Mouse (Mus musculus) hindbrain, embryonic 16.5 days (tissue): ENCODE measurements around the gene Prdx5. TPM values are rescaled to one million over a fixed set of nuclear protein-coding genes. Genes with fewer than 3 reads are reported as not detected.

ENCODE experiments used
- ATAC-seq: fragments of 200-750 bp; cut with Nextera tagmentation; 2 replicates; pipeline ENCODE4 v1.8.0; 2017; ENCODE audit warnings: moderate TSS enrichment, moderate library complexity
- H3K27ac ChIP-seq: fragments of 300-500 bp; sonication (generic); 2 replicates; pipeline ENCODE4 v1.5.1; 2014; ENCODE audit warnings: low read depth, mild to moderate bottlenecking, control low read depth, low read length, moderate library complexity
- H3K27me3 ChIP-seq: fragments of 300-500 bp; sonication (generic); replicated peaks from 2 replicates; pipeline ENCODE4 v1.6.1; 2014; ENCODE audit warnings: low read length; ENCODE audit not compliant: control insufficient read depth, insufficient read depth
- H3K36me3 ChIP-seq: fragments of 300-500 bp; sonication (generic); 2 replicates; pipeline ENCODE4 v1.6.1; 2014; ENCODE audit warnings: mild to moderate bottlenecking, low read length, moderate library complexity, mixed read lengths; ENCODE audit not compliant: control insufficient read depth, insufficient read depth
- H3K4me1 ChIP-seq: fragments of 300-500 bp; sonication (generic); 2 replicates; pipeline ENCODE4 v1.6.1; 2014; ENCODE audit warnings: low read depth, low read length; ENCODE audit not compliant: control insufficient read depth, insufficient read depth
- H3K4me2 ChIP-seq: fragments of 300-500 bp; sonication (generic); 2 replicates; pipeline ENCODE4 v1.6.1; 2014; ENCODE audit warnings: mild to moderate bottlenecking, low read length, control low read depth, moderate library complexity
- H3K4me3 ChIP-seq: fragments of 300-500 bp; sonication (generic); 2 replicates; pipeline ENCODE4 v1.5.1; 2014; ENCODE audit warnings: mild to moderate bottlenecking, low read length, control low read depth, moderate library complexity
- H3K9ac ChIP-seq: fragments of 300-500 bp; sonication (generic); 2 replicates; pipeline ENCODE4 v1.6.1; 2014; ENCODE audit warnings: low read depth, mild to moderate bottlenecking, control low read depth, low read length, moderate library complexity
- H3K9me3 ChIP-seq: fragments of 300-500 bp; sonication (generic); 2 replicates; pipeline ENCODE4 v1.6.1; 2014; ENCODE audit warnings: mild to moderate bottlenecking, low read length, moderate library complexity; ENCODE audit not compliant: control insufficient read depth
- WGBS: fragments of 180-500 bp; shearing (Covaris S2); extraction: QIAGEN DNeasy Blood & Tissue Kit; methylation state at CpG from one replicate; pipeline ENCODE4 v1.1.7; 2014; 5-methylcytosine and 5-hydroxymethylcytosine counted together
- polyA plus RNA-seq: library from polyadenylated mRNA; unstranded; fragments of >200 nt; fragmentation: Nextera tagmentation; extraction: Ambion mirVana; gene quantifications from 2 replicates; pipeline ENCODE4 v1.2.1, GENCODE M21; 2015

The Prdx5 gene
- polyA plus RNA-seq, 1 experiment from 2014 or later, result 532 TPM

GRCm38 (mm10) chr19:6876799-6877198 is 33.1 kb downstream of the Prdx5 start:
- ATAC-seq, result no peak

GRCm38 (mm10) chr19:6875834-6876233 is 34.1 kb downstream of the Prdx5 start:
- Histone ChIP-seq H3K27me3 (no peaks in the 10 kb centered on the region), H3K9ac (no peak overlapping the region), H3K4me2 (no peak overlapping the region), H3K4me1 (no peaks in the 10 kb centered on the region), H3K4me3 (no peak overlapping the region), H3K9me3 (peaks cover 8% of the 10 kb centered on the region), H3K36me3 (no peaks in the 10 kb centered on the region), H3K27ac (no peak overlapping the region)
- WGBS, result 88% methylated on average over 6 of the region's 6 CpGs
- ATAC-seq, result no peak

More at GRCm38 (mm10) chr19:6876799-6877198, 33.1 kb downstream of the Prdx5 start:
- Histone ChIP-seq H3K9ac (no peak overlapping the region), H3K36me3 (no peaks in the 10 kb centered on the region), H3K4me2 (no peak overlapping the region), H3K9me3 (peaks cover 10% of the 10 kb centered on the region), H3K27ac (no peak overlapping the region), H3K27me3 (no peaks in the 10 kb centered on the region), H3K4me1 (no peaks in the 10 kb centered on the region), H3K4me3 (no peak overlapping the region)

- H3K9ac ChIP-seq, result no peak overlapping the region
- no peaks in the 10 kb centered on the region for H3K9me3 ChIP-seq
- H3K27ac ChIP-seq, result no peak overlapping the region
- no peak for ATAC-seq
- no peak overlapping the region for H3K4me2 ChIP-seq
- H3K4me1 ChIP-seq, result no peaks in the 10 kb centered on the region
- WGBS, result 90% methylated on average over 1 of the region's 1 CpGs
- H3K4me3 ChIP-seq, result no peak overlapping the region
- no peaks in the 10 kb centered on the region for H3K36me3 ChIP-seq
- no peaks in the 10 kb centered on the region for H3K27me3 ChIP-seq
Measured at GRCm38 (mm10) chr19:6874257-6874656, 35.6 kb downstream of the Prdx5 start.

GRCm38 (mm10) chr19:6872701-6873100 is 37.2 kb downstream of the Prdx5 start:
- Histone ChIP-seq H3K9ac (no peak overlapping the region), H3K27ac (no peak overlapping the region), H3K27me3 (no peaks in the 10 kb centered on the region), H3K9me3 (no peaks in the 10 kb centered on the region), H3K36me3 (no peaks in the 10 kb centered on the region), H3K4me3 (no peak overlapping the region), H3K4me1 (no peaks in the 10 kb centered on the region), H3K4me2 (no peak overlapping the region)
- no peak for ATAC-seq
- 87% methylated on average over 3 of the region's 3 CpGs for WGBS

GRCm38 (mm10) chr19:6871574-6872271 is 38.2 kb downstream of the Prdx5 start:
- Histone ChIP-seq H3K36me3 (no peaks in the 10 kb centered on the region), H3K9ac (no peak overlapping the region), H3K4me2 (no peak overlapping the region), H3K27ac (no peak overlapping the region), H3K9me3 (no peaks in the 10 kb centered on the region), H3K4me3 (no peak overlapping the region), H3K4me1 (no peaks in the 10 kb centered on the region), H3K27me3 (no peaks in the 10 kb centered on the region)
- WGBS, result 64% methylated on average over 5 of the region's 5 CpGs
- ATAC-seq, result no peak

- Histone ChIP-seq H3K4me2 (0 out of 2 replicates have a peak overlapping the region, but pooled peaks have one; percentile 19), H3K9ac (no peak overlapping the region), H3K9me3 (no peaks in the 10 kb centered on the region), H3K36me3 (no peaks in the 10 kb centered on the region), H3K4me3 (no peak overlapping the region), H3K4me1 (no peaks in the 10 kb centered on the region), H3K27me3 (no peaks in the 10 kb centered on the region), H3K27ac (no peak overlapping the region)
- WGBS, result 13% methylated on average over 5 of the region's 5 CpGs
- ATAC-seq, result no peak
Measured at GRCm38 (mm10) chr19:6869355-6869754, 40.6 kb downstream of the Prdx5 start.

- H3K4me3 ChIP-seq, result no peak overlapping the region
- H3K27ac ChIP-seq, result no peak overlapping the region
- no peaks in the 10 kb centered on the region for H3K36me3 ChIP-seq
- no peaks in the 10 kb centered on the region for H3K9me3 ChIP-seq
- ATAC-seq, result no peak
- no peak overlapping the region for H3K9ac ChIP-seq
- no peaks in the 10 kb centered on the region for H3K27me3 ChIP-seq
- 96% methylated on average over 4 of the region's 4 CpGs for WGBS
- H3K4me1 ChIP-seq, result no peaks in the 10 kb centered on the region
- H3K4me2 ChIP-seq, result no peak overlapping the region
Measured at GRCm38 (mm10) chr19:6861451-6861850, 48.5 kb downstream of the Prdx5 start.

GRCm38 (mm10) chr19:6860706-6861105 is 49.2 kb downstream of the Prdx5 start:
- no peak overlapping the region for H3K9ac ChIP-seq
- no peak overlapping the region for H3K4me3 ChIP-seq
- no peak overlapping the region for H3K4me2 ChIP-seq
- no peak overlapping the region for H3K27ac ChIP-seq
- H3K27me3 ChIP-seq, result no peaks in the 10 kb centered on the region
- WGBS, result 75% methylated on average over 6 of the region's 6 CpGs
- ATAC-seq, result no peak
- peaks cover 4% of the 10 kb centered on the region; the same call in 1 of the 2 replicates for H3K4me1 ChIP-seq
- H3K36me3 ChIP-seq, result no peaks in the 10 kb centered on the region
- no peaks in the 10 kb centered on the region for H3K9me3 ChIP-seq

GRCm38 (mm10) chr19:6859971-6860370 is 49.9 kb downstream of the Prdx5 start:
- Histone ChIP-seq H3K27ac (no peak overlapping the region), H3K9ac (no peak overlapping the region)
- WGBS, result 90% methylated on average over 3 of the region's 3 CpGs

More at GRCm38 (mm10) chr19:6859971-6860370, 49.9 kb downstream of the Prdx5 start:
- H3K36me3 ChIP-seq, result no peaks in the 10 kb centered on the region
- no peak overlapping the region for H3K4me3 ChIP-seq
- H3K4me1 ChIP-seq, result peaks cover 9% of the 10 kb centered on the region; the same call in 1 of the 2 replicates
- H3K9me3 ChIP-seq, result no peaks in the 10 kb centered on the region
- H3K27me3 ChIP-seq, result no peaks in the 10 kb centered on the region
- no peak overlapping the region for H3K4me2 ChIP-seq
- no peak for ATAC-seq
